Mouse (Mus musculus) layer of hippocampus, adult 9-11 months (tissue): ENCODE measurements at regions not wholly inside any gene's neighbourhood (a gene's known extent, or its start where the extent isn't known, plus 50 kb on each side); places are given as distances from the start of the nearest gene placed in this dataset.

ENCODE experiments used
- DNase-seq: peaks from one replicate; pipeline ENCODE4 v3.0.0; 2022

DNA sequence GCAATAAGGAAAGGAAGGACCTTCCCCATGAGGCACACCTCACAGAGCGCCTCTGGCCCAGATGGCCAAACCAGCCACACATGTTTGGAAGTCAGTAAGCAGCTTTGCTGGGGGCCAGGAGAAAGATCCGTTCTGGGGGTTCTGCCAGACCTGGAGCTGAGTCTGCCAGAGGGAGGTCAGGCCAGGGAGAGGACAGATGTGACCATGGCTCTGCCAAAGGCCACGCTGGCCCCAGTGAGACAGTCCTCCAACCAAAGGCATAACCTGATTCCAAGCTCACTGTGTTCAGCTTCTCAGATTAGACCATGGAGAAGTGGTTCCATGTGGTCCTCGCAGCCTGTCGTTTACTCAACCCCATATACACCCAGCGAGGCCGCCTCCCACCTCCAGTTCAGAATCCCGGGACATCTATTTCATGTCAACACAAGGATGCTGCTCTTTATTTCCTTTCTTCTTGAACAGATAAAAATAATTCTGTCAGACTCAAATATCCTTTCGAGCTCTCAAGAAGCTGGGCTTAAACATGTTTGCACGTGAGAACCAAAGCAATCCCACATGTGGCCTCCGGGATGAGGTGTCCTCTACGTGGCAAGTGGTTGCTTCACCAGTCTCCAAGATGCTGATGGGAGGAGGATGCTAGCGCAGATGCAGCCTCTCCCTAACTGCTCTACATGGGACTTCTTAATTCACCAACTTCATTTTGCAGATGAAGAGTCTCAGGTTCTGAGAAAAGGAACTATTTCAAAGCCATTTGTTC lies 130.1 kb upstream of the Usp24 start:
- no peak for DNase-seq

DNA sequence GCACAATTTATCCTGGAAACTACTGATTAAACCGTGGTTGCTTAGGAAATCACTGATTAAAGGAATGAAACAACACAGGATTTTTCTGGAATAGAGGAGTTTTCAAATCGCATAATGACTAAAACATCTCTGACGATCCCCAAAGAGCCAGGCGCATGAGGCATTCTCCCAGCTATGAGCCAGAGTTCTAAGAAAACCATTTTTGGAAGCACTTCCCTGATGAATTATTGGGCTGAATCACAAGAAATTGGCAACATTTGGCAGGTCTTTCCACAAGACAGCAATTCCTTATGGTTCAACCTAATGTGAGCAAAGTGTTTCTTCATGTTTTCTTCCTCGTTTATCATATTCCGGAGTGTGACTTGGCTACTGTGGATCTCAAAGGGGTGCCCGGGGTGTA lies 129.3 kb upstream of the Usp24 start:
- peak; percentile 18 for DNase-seq

DNA sequence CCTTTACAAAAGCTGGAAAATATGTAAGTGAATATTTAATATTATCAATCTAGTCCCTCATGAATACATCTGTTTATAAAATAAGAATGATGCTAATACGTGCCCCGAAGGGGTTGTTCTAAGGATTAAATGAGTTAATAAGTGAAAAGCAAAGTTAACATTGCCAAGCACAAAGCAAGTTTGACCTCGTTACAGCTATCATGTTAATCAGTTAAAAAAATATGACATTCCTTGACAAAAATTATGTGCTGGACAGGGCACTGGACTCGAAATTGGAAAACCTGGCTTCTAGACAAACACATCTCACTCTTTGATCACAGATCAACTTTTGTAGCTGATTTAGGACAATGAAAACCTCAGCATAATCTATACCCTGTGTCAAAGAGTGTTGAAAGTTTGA lies 125.8 kb upstream of the Usp24 start:
- no peak for DNase-seq

DNA sequence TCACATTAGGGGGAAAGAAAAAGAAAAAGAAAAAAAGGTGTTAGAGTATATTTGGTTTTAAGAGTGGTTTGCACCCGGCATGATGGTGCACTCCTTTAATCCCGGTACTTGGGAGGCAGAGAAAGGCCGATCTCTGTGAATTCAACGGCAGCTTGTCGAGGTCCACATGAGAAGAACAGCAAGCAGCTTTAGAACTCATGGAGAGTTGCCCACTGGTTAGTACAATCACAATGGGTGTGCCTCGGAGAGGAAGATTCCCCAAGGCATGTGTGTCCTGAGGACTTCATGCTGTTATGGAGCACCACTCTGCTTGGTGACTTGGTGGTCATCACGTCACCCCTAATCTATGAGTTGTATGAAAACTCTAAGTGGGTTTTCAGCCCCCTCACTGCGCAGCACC lies 124.7 kb upstream of the Usp24 start:
- DNase-seq: no peak

DNA sequence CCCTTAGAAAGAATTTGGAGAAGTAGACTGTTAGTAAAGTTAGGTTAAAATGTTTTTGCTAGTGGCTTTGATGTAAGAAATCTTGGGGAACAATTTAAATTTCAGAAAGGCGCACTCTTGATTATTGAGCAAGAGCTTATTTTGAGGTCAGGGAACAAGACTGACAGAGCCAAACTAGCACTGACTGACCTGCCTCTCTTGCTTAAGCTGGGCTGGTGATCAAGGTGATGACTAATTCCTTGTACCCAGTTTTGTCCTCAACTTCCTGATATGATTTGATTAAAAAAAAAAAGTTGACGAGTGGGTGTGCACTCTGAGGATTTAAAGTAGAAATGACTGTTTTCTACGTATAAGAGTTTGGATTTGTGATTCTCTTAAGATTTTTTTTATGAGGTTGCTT lies 124.2 kb upstream of the Usp24 start:
- DNase-seq: no peak

DNA sequence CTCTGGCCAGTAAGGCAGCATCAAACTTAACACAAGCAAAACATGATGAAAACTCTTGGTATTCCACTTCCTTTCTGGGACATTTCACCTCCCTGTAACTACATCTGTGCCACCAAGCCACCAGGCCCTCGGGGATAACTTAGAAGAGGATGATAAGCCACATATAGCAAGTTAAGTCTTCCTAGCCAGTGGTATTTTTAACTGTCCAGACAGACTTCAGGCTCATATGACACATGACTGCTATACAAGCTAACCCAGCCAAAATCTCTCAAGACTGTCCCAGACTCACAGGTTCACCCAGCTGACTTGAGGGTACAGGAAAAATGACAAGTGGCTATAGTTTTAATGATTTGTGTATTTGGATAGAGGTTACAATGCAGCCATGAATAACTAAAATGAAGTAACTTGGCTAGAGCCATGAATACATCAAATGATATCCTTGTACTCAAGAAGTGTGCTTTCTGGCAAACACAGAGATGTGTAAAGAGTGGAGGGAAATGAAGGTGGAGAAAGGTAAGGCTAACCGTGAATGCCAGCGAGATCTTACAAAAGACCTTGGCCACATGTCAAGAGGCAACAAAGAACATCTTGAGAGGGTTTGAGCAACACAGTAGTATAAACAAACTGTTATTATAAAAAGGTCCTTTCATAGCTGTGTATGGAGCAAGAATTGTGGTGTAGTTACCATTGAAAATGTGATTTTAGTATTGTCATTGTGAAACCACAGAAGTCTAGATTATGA lies 122.6 kb upstream of the Usp24 start:
- DNase-seq: no peak

DNA sequence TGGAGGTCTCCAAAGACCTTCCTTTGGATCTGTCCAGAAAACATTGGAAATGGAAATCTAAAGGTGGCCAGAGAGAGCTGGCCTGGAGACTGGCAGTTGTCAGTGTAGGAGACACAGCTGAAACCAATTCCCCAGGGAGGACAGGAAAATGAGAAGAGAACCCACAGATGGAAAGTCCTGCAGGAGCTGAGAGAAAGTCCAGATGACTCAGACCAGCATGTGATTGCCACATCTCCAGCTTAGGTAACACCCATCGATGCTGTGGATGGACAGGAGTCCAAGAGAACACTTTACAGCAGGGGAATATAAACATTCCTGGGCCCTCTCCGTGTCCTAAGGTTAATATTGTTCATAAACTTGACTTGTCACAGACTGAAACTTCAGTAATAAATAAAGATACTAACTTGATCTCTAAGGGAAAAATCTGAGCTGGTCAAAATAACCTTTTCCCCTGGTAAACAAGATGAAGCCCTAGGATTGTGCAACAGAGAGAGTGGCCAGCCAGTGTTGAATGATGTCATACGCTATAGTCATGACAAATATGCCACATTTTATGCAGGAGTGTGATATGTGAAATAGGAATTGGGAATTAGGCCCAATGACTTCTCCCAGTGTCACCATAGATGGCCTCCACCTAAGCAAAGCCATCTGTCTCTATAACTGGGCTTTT lies 120.4 kb upstream of the Usp24 start:
- no peak for DNase-seq

DNA sequence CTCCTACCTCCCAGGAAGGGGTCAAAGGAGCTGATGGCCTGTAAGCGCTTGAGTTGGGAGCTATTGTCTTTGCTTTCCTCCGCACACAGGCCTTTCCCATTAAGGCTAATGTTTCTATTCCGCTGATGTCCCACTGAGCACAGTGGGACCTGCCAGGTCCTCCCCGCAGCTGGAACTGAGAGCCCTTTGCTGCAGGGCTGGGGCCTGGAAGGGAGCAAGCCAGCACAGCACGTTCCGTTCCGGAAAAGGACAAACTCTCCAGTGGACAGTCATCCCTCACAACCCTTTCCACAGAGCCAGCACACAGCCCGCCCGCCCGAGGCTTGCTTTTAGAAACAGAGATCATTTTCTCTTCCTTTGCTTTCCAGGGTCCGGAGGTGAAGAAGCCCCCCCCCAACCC lies 116.2 kb upstream of the Usp24 start:
- DNase-seq: peak; percentile 11

DNA sequence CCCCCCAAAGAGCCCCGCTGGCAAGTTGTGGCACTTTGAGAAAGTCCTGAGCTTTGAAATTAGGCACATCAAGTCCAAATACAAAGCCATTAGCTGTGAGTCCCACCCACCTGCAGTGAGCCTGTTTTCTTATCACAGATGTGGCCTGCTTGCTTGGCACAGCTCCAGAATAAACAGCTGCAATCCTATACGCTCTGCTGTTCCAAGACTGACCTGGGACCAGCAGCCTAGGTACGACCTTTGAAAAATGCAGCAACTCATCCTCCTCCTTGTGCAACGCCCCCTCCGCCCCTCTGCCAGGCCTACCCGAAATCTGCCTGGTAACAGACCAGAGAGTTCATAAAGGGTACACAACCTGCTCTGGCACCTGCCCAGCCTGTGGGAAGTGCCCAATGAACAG lies 115.8 kb upstream of the Usp24 start:
- DNase-seq: no peak

DNA sequence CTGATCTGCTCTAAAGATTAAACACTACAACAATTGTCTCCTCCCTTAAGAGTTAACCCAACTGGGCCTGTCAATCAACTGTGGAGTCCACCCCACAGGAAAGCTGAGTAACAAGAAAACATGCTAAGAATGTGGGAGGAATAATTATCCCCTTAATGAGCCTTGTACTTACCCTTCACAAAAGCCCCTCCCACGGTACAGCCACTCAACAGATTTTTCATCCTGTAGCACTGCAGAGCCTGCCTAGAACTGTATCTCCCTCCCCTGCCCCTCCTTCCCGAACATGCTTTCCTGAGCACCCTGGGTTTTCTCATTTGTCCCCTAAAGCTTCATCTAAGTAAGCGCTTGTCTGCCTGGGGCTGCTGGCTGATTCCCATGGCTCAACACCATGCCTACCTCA lies 113.5 kb upstream of the Usp24 start:
- DNase-seq: no peak

DNA sequence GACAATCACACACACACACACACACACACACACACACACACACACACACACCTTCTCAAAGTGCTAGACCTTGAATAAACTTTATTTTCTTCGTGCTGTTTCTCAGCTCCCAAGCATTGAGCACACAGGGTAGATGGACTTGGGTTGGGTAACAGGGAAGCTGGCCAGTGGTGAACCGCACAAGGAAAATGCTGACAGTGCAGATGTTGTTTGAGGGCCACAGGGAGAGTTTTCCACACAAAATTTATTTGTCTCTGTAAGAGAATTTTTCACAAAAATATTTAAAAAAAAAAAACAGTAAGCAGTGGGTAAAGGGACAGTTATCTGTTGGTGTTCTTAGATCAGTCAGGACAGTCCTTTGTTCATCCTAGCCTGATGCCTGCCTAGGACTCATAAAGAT lies 110.8 kb upstream of the Usp24 start:
- DNase-seq: no peak

DNA sequence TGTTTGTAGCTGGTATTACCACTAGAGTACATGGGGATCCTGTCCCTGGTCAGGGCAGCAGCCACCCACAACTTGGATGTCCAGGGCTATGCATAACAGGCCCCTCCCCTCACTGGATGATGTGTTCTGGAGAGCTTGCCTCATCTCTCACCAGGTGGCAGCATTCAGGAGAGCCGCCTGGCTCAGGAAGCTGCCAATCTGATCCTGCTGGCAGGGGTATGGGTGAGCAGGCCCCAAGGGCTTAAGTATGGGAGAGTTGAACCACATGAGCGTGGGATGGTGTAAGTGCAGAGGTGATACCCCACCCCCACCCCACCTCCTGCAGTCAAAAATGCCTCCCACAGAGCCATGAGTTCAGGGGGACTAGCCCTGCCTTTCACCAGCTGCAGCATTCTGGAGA lies 110.0 kb upstream of the Usp24 start:
- no peak for DNase-seq

DNA sequence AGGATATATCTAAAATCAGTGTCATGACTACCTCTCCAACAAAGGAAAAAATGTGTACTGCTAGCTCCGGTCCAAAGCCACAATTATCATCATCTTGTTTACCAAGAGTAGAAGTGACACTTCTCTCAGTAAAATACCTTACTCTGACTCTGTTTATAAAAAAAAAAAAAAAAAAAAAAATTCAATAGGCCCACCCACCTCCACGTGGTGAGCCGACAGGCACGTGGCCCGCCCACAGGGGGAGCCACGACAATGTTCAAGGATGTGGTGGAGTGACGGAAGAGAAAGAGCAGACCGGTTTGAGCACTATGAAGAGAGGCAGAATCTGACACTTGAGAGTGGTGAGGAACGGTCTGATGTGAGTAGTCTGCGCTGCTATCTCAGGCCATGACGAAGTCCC lies 106.5 kb upstream of the Usp24 start:
- no peak for DNase-seq

DNA sequence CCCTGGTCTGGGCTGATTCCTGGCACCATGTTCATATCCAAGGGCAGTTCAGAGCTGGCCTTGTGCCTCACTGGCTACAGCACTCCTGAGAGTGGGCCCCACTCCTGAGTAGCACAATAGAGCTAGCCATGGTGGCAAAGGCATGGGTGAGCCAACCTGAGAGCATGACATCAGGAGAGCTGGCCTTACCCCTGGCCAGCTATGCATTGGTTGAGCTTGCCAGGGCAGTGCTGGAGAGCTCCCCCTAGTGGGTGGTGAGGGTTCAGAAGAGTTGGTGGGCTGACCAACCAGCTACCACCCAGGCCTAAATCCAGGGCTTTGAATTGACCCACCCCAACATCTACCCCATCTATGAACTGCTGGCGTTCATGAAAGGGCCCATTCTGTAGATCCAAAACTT lies 106.0 kb upstream of the Usp24 start:
- no peak for DNase-seq

DNA sequence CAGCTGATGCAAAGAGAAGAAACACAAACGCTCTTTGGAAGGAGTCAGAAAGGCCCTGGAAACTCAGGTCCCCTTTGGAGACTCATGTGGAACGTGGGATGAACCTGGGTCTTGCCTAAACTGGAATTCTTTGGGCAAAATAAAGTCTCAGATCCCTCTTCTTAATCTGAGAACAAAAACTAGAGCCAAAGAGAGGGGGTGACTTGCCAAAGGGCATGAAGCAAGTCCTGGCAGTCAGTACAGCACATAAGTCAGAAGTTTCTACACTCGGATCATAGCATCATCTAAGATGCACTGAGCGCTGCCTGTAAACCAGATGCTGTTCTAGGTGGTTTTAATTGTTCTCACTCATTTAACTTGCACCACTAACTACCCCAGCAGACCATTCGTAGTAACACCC lies 101.8 kb upstream of the Usp24 start:
- no peak for DNase-seq

DNA sequence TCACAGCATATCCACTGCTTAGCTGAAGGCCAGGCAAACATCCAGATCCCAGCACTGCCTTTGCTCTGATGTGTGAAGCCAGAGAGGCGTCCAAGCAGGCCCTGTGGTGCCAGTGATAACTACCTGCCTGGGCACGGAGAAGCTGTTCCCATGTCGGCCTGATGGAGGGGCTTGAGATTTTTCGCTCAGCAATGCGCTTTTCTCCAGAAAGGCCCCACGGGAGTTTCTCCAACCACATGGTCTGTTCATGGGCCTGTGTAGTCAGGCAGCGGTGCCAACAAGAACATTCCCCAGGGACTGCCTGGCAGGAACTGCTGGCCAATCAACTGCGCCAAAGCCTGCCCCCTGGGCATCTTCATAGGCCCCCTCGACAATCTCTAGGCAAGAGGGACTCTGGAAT lies 95.4 kb upstream of the Usp24 start:
- DNase-seq: no peak

DNA sequence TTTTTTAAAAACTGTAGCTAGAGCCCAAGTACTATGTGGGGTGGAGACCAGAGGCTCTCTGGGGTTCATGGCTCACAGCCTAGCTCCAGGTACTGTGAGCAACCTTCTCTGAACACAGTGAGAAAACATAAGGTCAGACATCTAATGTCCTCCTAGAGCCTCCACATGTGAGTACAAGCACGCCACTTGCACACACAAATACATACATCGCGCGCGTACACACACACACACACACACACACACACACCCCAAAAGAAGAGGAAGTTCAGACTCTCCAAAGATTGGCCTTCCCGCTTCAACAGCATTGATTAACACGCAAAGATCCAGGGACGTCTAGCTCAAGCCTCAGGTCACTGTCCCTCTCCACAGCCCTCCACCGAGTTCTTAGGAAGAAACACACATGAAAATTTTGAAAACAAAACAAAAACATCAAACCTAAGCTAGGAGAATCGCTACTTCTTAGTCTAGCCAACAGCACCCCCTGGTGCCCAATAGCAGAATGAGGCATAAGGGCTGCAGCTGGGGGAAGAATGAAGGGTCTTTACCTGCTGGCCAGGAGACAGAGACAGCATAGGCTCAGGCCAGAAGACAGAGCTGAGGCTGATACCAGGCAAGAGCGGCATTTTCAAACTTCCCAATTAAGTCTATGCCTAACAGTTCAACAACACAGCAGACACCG lies 90.7 kb upstream of the Usp24 start:
- DNase-seq: no peak

DNA sequence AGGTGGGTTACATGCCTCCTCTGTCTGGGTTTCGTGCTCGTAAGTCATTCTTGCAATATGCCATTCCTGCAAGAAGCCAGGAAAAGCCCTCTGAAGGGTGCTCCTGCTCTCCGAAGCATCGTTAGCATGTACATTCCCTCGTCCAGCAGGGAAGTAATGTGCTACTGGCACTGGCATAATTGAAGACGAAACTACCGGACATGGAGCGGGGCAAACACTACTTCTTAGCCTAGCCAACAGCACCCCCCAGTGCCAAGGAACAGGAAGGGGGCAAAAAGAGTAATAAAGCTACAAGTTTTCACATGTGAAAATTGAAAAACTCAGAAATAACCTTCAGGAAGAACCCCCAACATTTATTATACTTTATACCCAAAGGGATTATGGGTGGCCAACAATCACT lies 88.6 kb upstream of the Usp24 start:
- DNase-seq: no peak

DNA sequence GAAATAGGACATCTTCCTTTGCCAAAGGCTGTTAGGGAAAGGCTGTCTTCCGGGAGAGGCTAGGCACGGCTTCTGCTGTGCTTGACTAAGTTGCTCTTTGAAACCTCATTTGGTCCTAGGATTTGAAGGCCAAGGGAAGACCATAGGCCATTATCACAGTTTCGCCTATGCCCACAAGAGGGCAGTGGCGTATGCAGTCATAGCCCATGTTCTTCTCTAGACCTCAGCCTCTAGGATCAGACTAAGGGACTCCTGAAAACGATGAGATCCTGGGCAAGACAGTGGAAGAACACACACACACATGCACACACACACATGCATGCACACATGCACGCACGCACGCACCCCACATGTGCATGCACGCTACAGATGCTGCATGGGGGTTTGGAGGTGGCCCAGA lies 87.5 kb upstream of the Usp24 start:
- DNase-seq: peak; percentile 76

DNA sequence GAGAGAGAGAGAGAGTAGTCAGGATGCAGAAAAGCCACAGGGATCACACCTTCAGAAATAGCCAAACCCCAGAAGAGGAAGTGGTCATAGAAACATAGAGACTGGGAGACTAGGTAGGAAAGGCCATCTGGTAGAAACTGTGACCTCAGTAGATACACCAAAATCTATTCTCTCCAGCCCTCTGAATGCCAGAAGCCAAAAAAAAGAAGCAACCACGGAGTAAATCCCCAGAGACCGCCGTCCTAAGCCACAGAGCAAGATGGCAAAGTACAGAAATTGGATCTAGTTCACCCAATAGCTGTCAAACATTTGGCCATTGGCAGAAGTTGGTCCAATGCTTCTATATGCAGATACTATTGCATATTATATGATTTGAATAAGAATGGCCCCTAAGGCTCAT lies 86.5 kb upstream of the Usp24 start:
- DNase-seq: no peak

DNA sequence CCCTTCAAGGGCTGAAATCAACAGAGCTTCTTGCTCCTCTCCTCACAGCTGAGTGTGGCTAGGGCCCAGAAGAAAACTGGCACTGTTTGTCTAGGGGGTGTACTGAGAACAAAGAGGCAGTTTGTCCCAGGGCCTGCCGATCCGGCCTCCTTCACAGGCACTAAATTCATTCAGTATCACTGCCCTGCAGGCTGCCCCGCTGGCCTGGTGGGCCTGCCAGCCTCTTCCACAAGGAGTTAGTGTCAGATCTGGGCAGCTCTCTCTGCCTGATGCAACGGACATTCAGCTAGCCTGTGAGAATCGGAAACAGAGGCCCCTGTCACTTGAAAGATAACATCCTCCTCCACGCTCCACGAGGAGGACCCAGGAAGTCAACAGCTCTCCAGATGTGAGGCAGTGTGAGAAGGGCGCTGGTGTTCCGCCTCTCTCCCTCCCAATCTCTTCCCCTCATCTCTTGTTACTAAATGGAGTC lies 83.5 kb upstream of the Usp24 start:
- peak; percentile 92 for DNase-seq

DNA sequence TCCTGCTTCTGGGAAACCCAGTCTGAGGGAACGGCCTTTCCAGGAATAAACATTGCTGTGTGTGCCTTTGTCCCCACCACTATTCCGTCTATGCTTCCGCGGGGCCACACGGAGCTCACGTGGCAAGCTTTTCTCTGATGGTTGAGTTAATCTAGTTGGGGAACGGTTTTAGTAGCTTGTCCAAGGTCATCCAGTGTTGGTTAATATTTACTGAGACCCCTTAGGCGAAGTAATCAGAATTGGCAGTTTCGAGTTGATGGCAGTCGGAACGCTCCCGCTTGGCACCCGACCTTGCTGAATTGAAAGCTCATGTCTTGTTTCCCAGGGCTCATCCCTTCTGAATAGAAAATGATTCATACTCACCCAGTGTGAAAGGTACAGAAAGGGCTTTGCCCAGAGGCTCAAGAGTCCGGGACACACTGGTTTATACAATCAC lies 71.6 kb upstream of the Usp24 start:
- no peak for DNase-seq

DNA sequence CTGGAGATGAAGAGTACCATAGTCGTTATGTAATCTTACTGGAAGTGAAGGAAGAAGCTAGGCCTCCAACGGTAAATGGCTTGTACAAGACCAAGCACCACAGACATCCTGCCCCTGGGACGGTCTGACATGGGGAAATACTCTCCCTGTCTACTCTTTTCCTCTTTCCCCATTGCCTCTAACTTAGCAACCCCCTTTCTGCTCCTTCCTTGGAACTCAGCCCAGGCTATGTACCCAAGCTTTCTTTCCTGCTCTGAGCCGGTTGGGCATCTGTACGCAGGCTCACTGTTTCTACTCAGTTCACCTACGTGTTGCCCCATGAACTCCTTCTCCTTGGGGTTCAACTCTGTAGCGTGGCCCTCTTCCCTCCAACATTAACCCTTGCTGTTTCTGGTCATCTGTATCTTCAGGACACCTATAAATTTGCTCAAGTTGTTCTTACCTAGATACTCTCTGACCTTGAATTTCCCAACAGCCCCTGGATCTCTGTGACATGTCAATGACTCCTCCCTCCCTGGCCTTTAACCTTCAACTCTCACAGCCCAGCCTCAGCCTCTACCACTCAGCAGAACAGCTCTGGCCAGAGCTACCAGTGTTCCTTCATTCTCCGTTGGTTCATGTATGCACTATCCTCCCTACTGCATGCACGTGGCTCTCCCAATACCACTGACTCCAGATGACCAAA lies 71.0 kb upstream of the Usp24 start:
- DNase-seq: no peak
